In genomic region chr16:71120706-71121105, GRCm38 (mm10) we compare ENCODE assay signal across 18 mouse cellular contexts.
DNase-seq lines count a peak whose midpoint lies in the region; TF ChIP-seq lines count a peak whose summit lies in the region.
"Had no signal": no experiment of that assay in that cellular context is flagged by ENCODE, and none has a peak within 500 bp of the region (broad histone marks: within the 10 kb centered on the region; RNA-seq: fewer than 3 reads in every experiment).

No protein-coding gene starts in this region.

- no peaks in the 10 kb centered on the region for H3K36me3 ChIP-seq in ES-E14 (ENCODE audit: control insufficient read depth, insufficient read depth, low read length, poor library complexity, severe bottlenecking)
- H3K36me3 ChIP-seq: embryonic facial prominence, embryonic 10.5 days; embryonic facial prominence, embryonic 12.5 days; forebrain, embryonic 15.5 days had no signal

- H3K27ac ChIP-seq in ES-E14 (ENCODE audit: insufficient read depth, low read depth, low read length, poor library complexity, severe bottlenecking), result no peak overlapping the region
- H3K27ac ChIP-seq: embryonic facial prominence, embryonic 10.5 days; embryonic facial prominence, embryonic 12.5 days; forebrain, embryonic 13.5 days; forebrain, embryonic 15.5 days had no signal

- peak; percentile 66 for DNase-seq in ES-CJ7 (ENCODE audit: low read depth, low spot score)
- peak; percentile 22 for DNase-seq in ES-E14 (ENCODE audit: low read depth, low spot score)
- DNase-seq in ZHBTc4 (ENCODE audit: low read depth, low spot score), result peak; percentile 49
- no peak for DNase-seq in thymus, adult 18-20 months
- no peak for DNase-seq in T-cell, adult 2 months (ENCODE audit: low spot score)
- DNase-seq: adrenal gland, adult 8-10 months; adrenal gland, postnatal 14 days; adrenal gland, postnatal 36 days; cerebellum, adult 11-12 months; cerebellum, adult 2 months; cerebellum, adult 9-10 months; cerebellum, postnatal 10 days; cerebellum, postnatal 25 days; forebrain, postnatal 0 days had no signal

- no peak overlapping the region for H3K9ac ChIP-seq in ES-E14 (ENCODE audit: insufficient read depth, low read depth, low read length, poor library complexity, severe bottlenecking)
- H3K9ac ChIP-seq: embryonic facial prominence, embryonic 12.5 days; forebrain, embryonic 13.5 days; forebrain, embryonic 15.5 days; forebrain, postnatal 0 days had no signal

- H3K4me1 ChIP-seq in ES-E14 (ENCODE audit: control insufficient read depth in 2 of 2, insufficient read depth in 2 of 2, low read length in 2 of 2, poor library complexity in 1 of 2), result peaks cover 0 to 3% of the 10 kb centered on the region in 2 experiments; a peak in 1 of 4 replicates
- H3K4me1 ChIP-seq: embryonic facial prominence, embryonic 10.5 days; embryonic facial prominence, embryonic 12.5 days; forebrain, embryonic 13.5 days; forebrain, embryonic 15.5 days had no signal

- in situ Hi-C loops in ES-E14 (cut with MboI; ENCODE audit: low sequenced_read_pairs in 2 of 2, unreplicated experiment in 2 of 2), result no loop called here

- H3K9me3 ChIP-seq in ES-E14 (ENCODE audit: control insufficient read depth, insufficient read depth, low read depth, low read length), result no peaks in the 10 kb centered on the region
- H3K9me3 ChIP-seq: embryonic facial prominence, embryonic 10.5 days; embryonic facial prominence, embryonic 12.5 days; forebrain, embryonic 13.5 days; forebrain, embryonic 15.5 days had no signal

- no peak overlapping the region for H3K4me3 ChIP-seq in ES-E14 (ENCODE audit: insufficient read depth in 1 of 2, low read depth in 1 of 2, low read length in 2 of 2, poor library complexity in 1 of 2, severe bottlenecking in 1 of 2)
- H3K4me3 ChIP-seq: embryonic facial prominence, embryonic 10.5 days; embryonic facial prominence, embryonic 12.5 days; forebrain, embryonic 13.5 days; forebrain, embryonic 15.5 days had no signal

TF ChIP-seq in ES-E14, 5 proteins besides CTCF, POLR2A, EP300 and RAD21:
- TF ChIP-seq MAFK (IDR thresholded peaks at IDR 0.05; ENCODE audit: insufficient read depth, low read depth, low read length) (no peak), HCFC1 (IDR thresholded peaks at IDR 0.05; ENCODE audit: borderline replicate concordance, insufficient read depth, low read length) (no peak), ZNF384 (IDR thresholded peaks at IDR 0.05; ENCODE audit: low read depth, low read length) (no peak), ZC3H11A (IDR thresholded peaks at IDR 0.05; ENCODE audit: borderline replicate concordance, low read depth, low read length) (no peak), CHD2 (IDR thresholded peaks at IDR 0.05; ENCODE audit: low read depth, low read length) (no peak)

Comparison
In these comparisons a context has a peak if more than half of its experiments do, and no peak if none do; other contexts are left out.
1. DNase-seq: peak in ES-CJ7 (single experiment), ES-E14 (single experiment) and ZHBTc4 (single experiment); none in thymus, adult 18-20 months (0 of 2) and T-cell, adult 2 months (single experiment).